Mouse (Mus musculus) neural tube, embryonic 12.5 days (tissue): ENCODE measurements around the gene Hras. TPM values are rescaled to one million over a fixed set of nuclear protein-coding genes. Genes with fewer than 3 reads are reported as not detected.

Experiments used
- ATAC-seq: fragments of 200-750 bp; cut with Nextera tagmentation; 2 replicates; pipeline ENCODE4 v1.8.0; 2017; ENCODE audit warnings: low read depth, mild to moderate bottlenecking, moderate TSS enrichment, moderate library complexity; ENCODE audit not compliant: low FRiP score
- H3K27ac ChIP-seq: fragments of 300-500 bp; sonication (generic); 2 replicates; pipeline ENCODE4 v1.5.1; 2016
- H3K27me3 ChIP-seq: fragments of 300-500 bp; sonication (generic); replicated peaks from 2 replicates; pipeline ENCODE4 v1.6.1; 2016; ENCODE audit warnings: mild to moderate bottlenecking
- H3K36me3 ChIP-seq: fragments of 300-500 bp; sonication (generic); 2 replicates; pipeline ENCODE4 v1.6.1; 2016; ENCODE audit warnings: mild to moderate bottlenecking
- H3K4me1 ChIP-seq: fragments of 300-500 bp; sonication (generic); 2 replicates; pipeline ENCODE4 v1.6.1; 2016
- H3K4me2 ChIP-seq: fragments of 300-500 bp; sonication (generic); replicated peaks from 2 replicates; pipeline ENCODE4 v1.6.1; 2016; ENCODE audit warnings: mild to moderate bottlenecking
- H3K4me3 ChIP-seq: fragments of 300-500 bp; sonication (generic); 2 replicates; pipeline ENCODE4 v1.5.1; 2016
- H3K9ac ChIP-seq: fragments of 300-500 bp; sonication (generic); 2 replicates; pipeline ENCODE4 v1.6.1; 2016; ENCODE audit warnings: mild to moderate bottlenecking
- H3K9me3 ChIP-seq: fragments of 300-500 bp; sonication (generic); 2 replicates; pipeline ENCODE4 v1.6.1; 2016; ENCODE audit warnings: mild to moderate bottlenecking
- WGBS: fragments of 180-500 bp; shearing (Covaris S2); methylation state at CpG from one replicate; pipeline ENCODE4 v1.1.7; 2016; 5-methylcytosine and 5-hydroxymethylcytosine counted together
- polyA plus RNA-seq: library from polyadenylated mRNA; unstranded; fragments of >200 nt; fragmentation: Nextera tagmentation; extraction: Ambion mirVana; gene quantifications from 2 replicates; pipeline ENCODE4 v1.2.1, GENCODE M21; 2016

Gene Hras
- polyA plus RNA-seq, 1 experiment from 2014 or later = 121 TPM

- no peaks in the 10 kb centered on the region for H3K36me3 ChIP-seq
- H3K9me3 ChIP-seq = no peaks in the 10 kb centered on the region
- no peak for ATAC-seq
- WGBS = 90% methylated on average over 14 of the region's 14 CpGs
- no peak overlapping the region for H3K4me2 ChIP-seq
- no peak overlapping the region for H3K4me3 ChIP-seq
- H3K4me1 ChIP-seq = peaks cover 14% of the 10 kb centered on the region
- H3K27ac ChIP-seq = no peak overlapping the region
- H3K9ac ChIP-seq = no peak overlapping the region
- no peaks in the 10 kb centered on the region for H3K27me3 ChIP-seq
These were observed 16.9 kb upstream of the Hras start for GRCm38 (mm10) chr7:141210606-141211131.

GRCm38 (mm10) chr7:141210137-141210536 lies 16.3 kb upstream of the Hras start:
- H3K27me3 ChIP-seq = no peaks in the 10 kb centered on the region
- ATAC-seq = no peak
- H3K9me3 ChIP-seq = no peaks in the 10 kb centered on the region
- H3K4me2 ChIP-seq = no peak overlapping the region
- no peaks in the 10 kb centered on the region for H3K36me3 ChIP-seq
- H3K4me3 ChIP-seq = no peak overlapping the region
- WGBS = 88% methylated on average over 12 of the region's 12 CpGs
- H3K4me1 ChIP-seq = peaks cover 13% of the 10 kb centered on the region
- no peak overlapping the region for H3K27ac ChIP-seq
- H3K9ac ChIP-seq = no peak overlapping the region

- no peaks in the 10 kb centered on the region for H3K36me3 ChIP-seq
- no peak overlapping the region for H3K4me3 ChIP-seq
- H3K4me1 ChIP-seq = peaks cover 7% of the 10 kb centered on the region; the same call in 1 of the 2 replicates
- 85% methylated on average over 3 of the region's 3 CpGs for WGBS
- no peak overlapping the region for H3K27ac ChIP-seq
- no peaks in the 10 kb centered on the region for H3K27me3 ChIP-seq
- H3K9me3 ChIP-seq = no peaks in the 10 kb centered on the region
- no peak for ATAC-seq
- H3K9ac ChIP-seq = no peak overlapping the region
- no peak overlapping the region for H3K4me2 ChIP-seq
These were observed 15.7 kb upstream of the Hras start for GRCm38 (mm10) chr7:141209526-141209925.

GRCm38 (mm10) chr7:141206182-141206937 lies 12.6 kb upstream of the Hras start:
- H3K27ac ChIP-seq = no peak overlapping the region
- H3K4me2 ChIP-seq = no peak overlapping the region
- H3K4me1 ChIP-seq = no peaks in the 10 kb centered on the region
- 93% methylated on average over 18 of the region's 18 CpGs for WGBS
- no peak overlapping the region for H3K4me3 ChIP-seq
- H3K9me3 ChIP-seq = no peaks in the 10 kb centered on the region
- no peak overlapping the region for H3K9ac ChIP-seq
- no peaks in the 10 kb centered on the region for H3K27me3 ChIP-seq
- no peaks in the 10 kb centered on the region for H3K36me3 ChIP-seq
- no peak for ATAC-seq

GRCm38 (mm10) chr7:141205504-141205903 lies 11.7 kb upstream of the Hras start:
- H3K9ac ChIP-seq = no peak overlapping the region
- no peak overlapping the region for H3K4me2 ChIP-seq
- no peak overlapping the region for H3K4me3 ChIP-seq
- 90% methylated on average over 5 of the region's 5 CpGs for WGBS
- H3K27me3 ChIP-seq = no peaks in the 10 kb centered on the region
- H3K36me3 ChIP-seq = no peaks in the 10 kb centered on the region
- H3K4me1 ChIP-seq = no peaks in the 10 kb centered on the region
- H3K9me3 ChIP-seq = no peaks in the 10 kb centered on the region
- no peak for ATAC-seq
- H3K27ac ChIP-seq = no peak overlapping the region

GRCm38 (mm10) chr7:141204546-141204945 lies 10.7 kb upstream of the Hras start:
- Histone ChIP-seq H3K4me1 (no peaks in the 10 kb centered on the region), H3K27ac (no peak overlapping the region), H3K27me3 (no peaks in the 10 kb centered on the region), H3K9me3 (no peaks in the 10 kb centered on the region), H3K36me3 (no peaks in the 10 kb centered on the region), H3K4me2 (no peak overlapping the region), H3K4me3 (no peak overlapping the region), H3K9ac (no peak overlapping the region)
- no peak for ATAC-seq
- WGBS = 77% methylated on average over 3 of the region's 3 CpGs

- H3K27me3 ChIP-seq = no peaks in the 10 kb centered on the region
- ATAC-seq = no peak
- no peak overlapping the region for H3K4me2 ChIP-seq
- H3K36me3 ChIP-seq = no peaks in the 10 kb centered on the region
- H3K4me3 ChIP-seq = no peak overlapping the region
- H3K9ac ChIP-seq = no peak overlapping the region
- H3K27ac ChIP-seq = no peak overlapping the region
- no peaks in the 10 kb centered on the region for H3K9me3 ChIP-seq
- WGBS = 93% methylated on average over 4 of the region's 4 CpGs
- H3K4me1 ChIP-seq = peaks cover 7% of the 10 kb centered on the region
These were observed 4.3 kb upstream of the Hras start for GRCm38 (mm10) chr7:141198121-141198520.

- Histone ChIP-seq H3K4me3 (no peak overlapping the region), H3K27me3 (no peaks in the 10 kb centered on the region), H3K4me1 (peaks cover 20% of the 10 kb centered on the region), H3K9me3 (no peaks in the 10 kb centered on the region), H3K4me2 (no peak overlapping the region), H3K9ac (no peak overlapping the region), H3K27ac (no peak overlapping the region), H3K36me3 (peaks cover 5% of the 10 kb centered on the region)
- ATAC-seq = no peak
- 90% methylated on average over 8 of the region's 8 CpGs for WGBS
These were observed 2.9 kb upstream of the Hras start for GRCm38 (mm10) chr7:141196619-141197282.

- H3K4me1 ChIP-seq = peaks cover 21% of the 10 kb centered on the region
- ATAC-seq = no peak
- H3K36me3 ChIP-seq = peaks cover 15% of the 10 kb centered on the region
- H3K4me2 ChIP-seq = peak overlapping the region; percentile 97
- WGBS = 94% methylated on average over 2 of the region's 2 CpGs
- no peak overlapping the region for H3K4me3 ChIP-seq
- no peak overlapping the region for H3K27ac ChIP-seq
- H3K27me3 ChIP-seq = no peaks in the 10 kb centered on the region
- H3K9ac ChIP-seq = no peak overlapping the region
- no peaks in the 10 kb centered on the region for H3K9me3 ChIP-seq
These were observed 1.9 kb upstream of the Hras start for GRCm38 (mm10) chr7:141195754-141196153.

GRCm38 (mm10) chr7:141194830-141195229 lies 1.0 kb upstream of the Hras start:
- Histone ChIP-seq H3K9ac (peak overlapping the region; percentile 58), H3K4me1 (peaks cover 21% of the 10 kb centered on the region), H3K9me3 (no peaks in the 10 kb centered on the region), H3K27ac (0 out of 2 replicates have a peak overlapping the region, but pooled peaks have one; percentile 42), H3K27me3 (no peaks in the 10 kb centered on the region), H3K4me2 (peak overlapping the region; percentile 97), H3K36me3 (peaks cover 25% of the 10 kb centered on the region), H3K4me3 (peak overlapping the region; percentile 90)
- ATAC-seq = peak; percentile 25
- under 1% methylated on average over 28 of the region's 28 CpGs for WGBS

GRCm38 (mm10) chr7:141194409-141194808 lies 604 bp upstream of the Hras start:
- Histone ChIP-seq H3K4me2 (peak overlapping the region; percentile 97), H3K27me3 (no peaks in the 10 kb centered on the region), H3K27ac (peak overlapping the region; percentile 42), H3K4me1 (peaks cover 21% of the 10 kb centered on the region), H3K4me3 (peak overlapping the region; percentile 90), H3K36me3 (peaks cover 29% of the 10 kb centered on the region), H3K9me3 (no peaks in the 10 kb centered on the region), H3K9ac (peak overlapping the region; percentile 58)
- WGBS = under 1% methylated on average over 23 of the region's 23 CpGs
- no peak for ATAC-seq

- Histone ChIP-seq H3K4me1 (peaks cover 21% of the 10 kb centered on the region), H3K4me2 (peak overlapping the region; percentile 97), H3K36me3 (peaks cover 35% of the 10 kb centered on the region), H3K4me3 (peak overlapping the region; percentile 90), H3K27ac (peak overlapping the region; percentile 50; the same call in 1 of the 2 replicates), H3K9me3 (no peaks in the 10 kb centered on the region), H3K9ac (peak overlapping the region; percentile 93), H3K27me3 (no peaks in the 10 kb centered on the region)
- peak; percentile 10; the same call in 1 of the 2 replicates for ATAC-seq
- WGBS = 1% methylated on average over 37 of the region's 43 CpGs
These were observed 403 bp downstream of the Hras start for GRCm38 (mm10) chr7:141193348-141193856.
